In genomic region chr3:82541449-82541848, GRCm38 (mm10) we compare ENCODE assay signal across 37 mouse cellular contexts. TPM values are rescaled to one million over a fixed set of nuclear protein-coding genes. Genes with fewer than 3 reads are reported as not detected.
"Had no signal": no experiment of that assay in that cellular context is flagged by ENCODE, and none has a peak within 500 bp of the region (broad histone marks: within the 10 kb centered on the region; RNA-seq: fewer than 3 reads in every experiment).

No protein-coding gene starts in this region.

- H3K27me3 ChIP-seq: limb, embryonic 15.5 days; liver, embryonic 13.5 days; liver, embryonic 15.5 days; lung, embryonic 15.5 days; neural tube, embryonic 12.5 days had no signal

- DNase-seq: left cerebral cortex, postnatal 4 days; liver; liver, embryonic 13.5 days; liver, postnatal 0 days; lung, adult 18-20 months; lung, adult 2 months; lung, embryonic 14.5 days; lung, postnatal 10 days; lung, postnatal 14 days; lung, postnatal 36 days; lung, postnatal 4 days; midbrain, embryonic 14.5 days had no signal

- ATAC-seq: liver, embryonic 12.5 days; liver, postnatal 0 days; lung, postnatal 0 days; midbrain, embryonic 13.5 days; midbrain, embryonic 15.5 days; midbrain, embryonic 16.5 days had no signal

- H3K4me3 ChIP-seq: limb, embryonic 10.5 days; limb, embryonic 12.5 days; limb, embryonic 13.5 days; limb, embryonic 15.5 days; liver, embryonic 12.5 days; liver, embryonic 13.5 days; liver, embryonic 15.5 days; lung, embryonic 15.5 days; megakaryocyte, embryonic 14.5 days; midbrain, embryonic 10.5 days; midbrain, embryonic 12.5 days; midbrain, embryonic 13.5 days; midbrain, embryonic 15.5 days; myocyte; neural tube, embryonic 12.5 days had no signal

- H3K27ac ChIP-seq: limb, embryonic 10.5 days; limb, embryonic 12.5 days; limb, embryonic 13.5 days; limb, embryonic 15.5 days; liver, embryonic 12.5 days; liver, embryonic 13.5 days; liver, embryonic 14.5 days; liver, embryonic 15.5 days; lung, embryonic 15.5 days; macrophage; midbrain, embryonic 10.5 days; midbrain, embryonic 12.5 days; midbrain, embryonic 13.5 days; midbrain, embryonic 15.5 days; neural tube, embryonic 12.5 days had no signal

RNA-seq across cellular contexts. Expression of gene Npy2r, which starts 6.4 kb away (rescaled TPM):
- total RNA-seq: liver, adult 2 months; megakaryocyte progenitor cell, adult 5-6 weeks; megakaryocyte, adult 5-6 weeks; megakaryocyte-erythroid progenitor cell, adult 5-6 weeks; monocyte, adult 5-6 weeks had no signal
- polyA plus RNA-seq: limb, embryonic 10.5 days; liver, adult 2 months; liver, embryonic 13.5 days; liver, embryonic 14.5 days; liver, embryonic 15.5 days; liver, embryonic 16.5 days; liver, postnatal 0 days; lung, adult 2 months; macrophage; midbrain, embryonic 11.5 days; myocyte had no signal
